Mouse (Mus musculus) kidney, adult 2 months (tissue): Measurements from ENCODE around the gene Pfkm.

Experiments used
- CTCF ChIP-seq: fragments of 200-500 bp; conservative IDR thresholded peaks from 2 replicates; pipeline ENCODE4 v1.5.1; 2011; ENCODE audit warnings: low read depth, mild to moderate bottlenecking, control low read depth, low read length, moderate library complexity, mixed read lengths; ENCODE audit not compliant: insufficient read depth, insufficient read length
- POLR2A ChIP-seq: fragments of 200-500 bp; IDR thresholded peaks from one replicate; pipeline ENCODE4 v1.6.1; 2011; ENCODE audit warnings: low read depth, low read length, control low read depth

DNA sequence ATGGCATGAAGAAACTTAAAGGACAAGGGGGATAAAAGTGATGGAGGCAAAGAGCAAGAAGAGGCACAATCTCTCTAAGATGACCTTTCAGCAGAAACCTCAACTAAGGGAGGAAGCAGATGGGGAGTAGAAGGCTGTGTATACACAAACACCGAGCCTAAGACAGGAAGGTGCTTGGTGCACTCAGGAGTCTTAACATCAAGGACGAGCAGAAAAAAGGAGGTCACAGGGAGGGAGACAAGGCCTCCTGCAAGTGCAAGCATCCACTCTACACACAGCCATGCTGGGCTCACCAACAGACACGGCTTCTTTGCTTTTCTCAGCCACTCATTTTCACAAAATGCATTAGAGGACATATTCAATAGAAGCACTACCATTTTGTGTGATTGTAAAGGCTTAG is 24.9 kb upstream of the Pfkm start:
- TF ChIP-seq POLR2A (no peak), CTCF (no peak)
